Mouse (Mus musculus): Measurements from ENCODE around the gene Fcgr1. TPM values are rescaled to one million over a fixed set of nuclear protein-coding genes. Genes with fewer than 3 reads are reported as not detected.
"Not testable (repeated sequence)": the region's sequence is repeated elsewhere in the genome, so short reads cannot be mapped to it uniquely, and the experiment has no call there.

The Fcgr1 gene
- total RNA-seq, 2 experiments from 2014 or later, result 4.5 to 10.8 TPM

DNA sequence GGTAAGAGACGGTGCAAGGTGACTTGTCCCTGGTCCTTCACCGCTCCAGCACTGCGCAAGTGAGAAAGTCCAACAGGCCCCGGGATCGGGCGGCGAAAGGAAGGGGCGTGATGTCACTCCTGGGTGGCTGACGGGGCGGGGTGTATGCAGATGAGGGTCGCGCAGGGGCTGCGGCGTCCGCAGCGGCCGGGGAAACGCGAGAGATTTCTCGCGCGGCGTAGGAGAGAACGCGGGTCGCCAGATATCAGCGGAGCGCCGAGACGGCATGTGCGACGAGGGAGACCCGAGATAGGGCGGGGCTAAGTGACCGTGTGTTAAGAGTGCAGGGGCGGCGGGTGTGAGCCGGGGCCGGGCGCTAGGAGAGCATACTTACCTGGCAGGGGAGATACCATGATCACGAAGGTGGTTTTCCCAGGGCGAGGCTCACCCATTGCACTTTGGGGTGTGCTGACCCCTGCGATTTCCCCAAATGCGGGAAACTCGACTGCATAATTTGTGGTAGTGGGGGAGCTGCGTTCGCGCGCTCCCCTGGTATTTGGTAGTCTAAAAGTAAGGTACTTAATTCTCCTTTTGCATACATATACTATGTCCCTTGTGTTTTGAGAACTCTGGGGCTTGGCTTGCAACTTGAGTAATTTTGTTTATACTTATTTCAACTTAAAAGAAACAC lies 34.4 kb upstream of the Fcgr1 start:
- not testable (repeated sequence) for ATAC-seq (replicated peaks; ENCODE audit: low FRiP score, poor library complexity, severe bottlenecking)

GRCm38 (mm10) chr3:96327647-96328046 lies 33.9 kb upstream of the Fcgr1 start:
- ATAC-seq (replicated peaks; ENCODE audit: low FRiP score, poor library complexity, severe bottlenecking), result no peak

GRCm38 (mm10) chr3:96327131-96327530 lies 33.4 kb upstream of the Fcgr1 start:
- no peak for ATAC-seq (replicated peaks; ENCODE audit: low FRiP score, poor library complexity, severe bottlenecking)

- not testable (repeated sequence) for ATAC-seq (replicated peaks; ENCODE audit: low FRiP score, poor library complexity, severe bottlenecking)
Measured at GRCm38 (mm10) chr3:96323806-96324205, 30.0 kb upstream of the Fcgr1 start.

- ATAC-seq (replicated peaks; ENCODE audit: low FRiP score, poor library complexity, severe bottlenecking), result no peak
Measured at GRCm38 (mm10) chr3:96322609-96323008, 28.8 kb upstream of the Fcgr1 start.

- ATAC-seq (replicated peaks; ENCODE audit: low FRiP score, poor library complexity, severe bottlenecking), result no peak
Measured at GRCm38 (mm10) chr3:96321891-96322290, 28.1 kb upstream of the Fcgr1 start.

GRCm38 (mm10) chr3:96320003-96320402 lies 26.2 kb upstream of the Fcgr1 start:
- not testable (repeated sequence) for ATAC-seq (replicated peaks; ENCODE audit: low FRiP score, poor library complexity, severe bottlenecking)

DNA sequence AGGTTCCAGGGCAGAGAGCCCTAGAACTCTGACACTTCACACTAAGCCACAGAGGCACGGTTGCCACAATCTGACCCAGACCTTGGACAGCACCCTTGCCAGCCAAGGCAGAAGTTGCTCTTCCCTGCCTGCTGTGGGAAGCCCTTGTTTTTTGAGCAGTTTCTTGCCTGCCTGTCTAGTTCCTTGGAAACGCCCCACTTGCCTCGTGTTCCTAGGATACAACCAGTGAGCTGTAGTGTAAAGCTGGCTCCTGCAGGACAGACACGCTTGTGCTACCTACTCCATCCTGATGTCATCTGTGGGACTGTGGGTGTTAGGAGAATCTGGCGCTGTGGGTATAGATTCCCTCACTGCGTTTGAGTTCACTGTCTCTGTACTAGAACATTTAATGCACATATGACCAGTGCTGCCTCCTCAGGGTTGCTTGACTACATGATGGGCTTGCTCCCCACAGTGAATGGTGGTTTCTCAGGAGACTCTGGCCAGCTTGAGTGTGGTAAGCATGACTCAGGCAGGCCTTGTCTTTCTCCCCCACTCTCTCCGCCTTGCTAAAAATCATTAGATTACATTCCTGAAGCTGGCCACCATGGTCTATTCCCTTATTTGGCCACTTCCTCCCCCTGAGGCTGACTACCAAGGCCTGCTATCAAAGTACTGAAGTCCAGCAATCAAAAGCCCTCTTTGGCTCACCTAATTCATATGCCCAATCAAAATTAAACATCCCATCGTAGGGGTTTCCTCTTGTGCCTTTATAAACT lies 18.8 kb upstream of the Fcgr1 start:
- ATAC-seq (replicated peaks; ENCODE audit: low FRiP score, poor library complexity, severe bottlenecking), result no peak

DNA sequence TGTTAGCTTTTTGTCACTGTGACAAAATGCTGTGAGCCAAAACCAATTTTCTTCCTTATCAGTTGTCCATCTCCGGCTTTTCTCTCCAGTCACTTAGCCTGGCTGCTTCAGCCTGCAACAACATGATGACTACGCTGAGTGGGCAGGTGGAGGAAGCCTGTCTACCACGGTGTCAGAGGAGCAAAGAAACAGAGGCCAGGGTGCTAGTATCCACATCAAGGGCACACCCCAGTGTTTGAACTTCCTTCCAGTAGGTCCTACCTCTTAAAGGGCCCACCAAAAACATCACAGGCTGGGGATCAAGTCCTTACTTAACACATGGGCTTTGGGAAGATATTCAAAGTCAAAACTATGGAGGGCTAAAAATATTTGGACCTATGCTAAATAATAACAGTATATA lies 15.7 kb upstream of the Fcgr1 start:
- ATAC-seq (replicated peaks; ENCODE audit: low FRiP score, poor library complexity, severe bottlenecking), result no peak

DNA sequence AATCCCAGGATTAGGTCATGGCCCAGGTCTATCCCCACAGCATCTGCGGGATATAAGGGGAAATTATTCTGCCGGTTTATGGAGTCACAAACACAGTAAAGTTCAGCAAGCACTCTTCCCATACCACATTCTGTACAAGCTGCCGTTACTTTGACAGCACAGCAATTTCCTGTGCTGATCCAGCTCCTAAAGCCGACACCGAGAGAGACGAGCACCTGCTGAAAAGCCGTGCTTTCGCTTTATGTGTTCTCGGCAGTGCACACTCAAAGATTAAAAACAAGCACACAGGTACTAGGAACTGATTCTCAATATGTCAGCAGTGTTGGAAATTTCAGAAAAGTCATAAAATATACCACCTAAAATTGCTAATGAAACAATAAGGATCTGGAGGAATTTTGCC lies 12.7 kb upstream of the Fcgr1 start:
- no peak for ATAC-seq (replicated peaks; ENCODE audit: low FRiP score, poor library complexity, severe bottlenecking)

GRCm38 (mm10) chr3:96302076-96302475 lies 8.3 kb upstream of the Fcgr1 start:
- no peak for ATAC-seq (replicated peaks; ENCODE audit: low FRiP score, poor library complexity, severe bottlenecking)

DNA sequence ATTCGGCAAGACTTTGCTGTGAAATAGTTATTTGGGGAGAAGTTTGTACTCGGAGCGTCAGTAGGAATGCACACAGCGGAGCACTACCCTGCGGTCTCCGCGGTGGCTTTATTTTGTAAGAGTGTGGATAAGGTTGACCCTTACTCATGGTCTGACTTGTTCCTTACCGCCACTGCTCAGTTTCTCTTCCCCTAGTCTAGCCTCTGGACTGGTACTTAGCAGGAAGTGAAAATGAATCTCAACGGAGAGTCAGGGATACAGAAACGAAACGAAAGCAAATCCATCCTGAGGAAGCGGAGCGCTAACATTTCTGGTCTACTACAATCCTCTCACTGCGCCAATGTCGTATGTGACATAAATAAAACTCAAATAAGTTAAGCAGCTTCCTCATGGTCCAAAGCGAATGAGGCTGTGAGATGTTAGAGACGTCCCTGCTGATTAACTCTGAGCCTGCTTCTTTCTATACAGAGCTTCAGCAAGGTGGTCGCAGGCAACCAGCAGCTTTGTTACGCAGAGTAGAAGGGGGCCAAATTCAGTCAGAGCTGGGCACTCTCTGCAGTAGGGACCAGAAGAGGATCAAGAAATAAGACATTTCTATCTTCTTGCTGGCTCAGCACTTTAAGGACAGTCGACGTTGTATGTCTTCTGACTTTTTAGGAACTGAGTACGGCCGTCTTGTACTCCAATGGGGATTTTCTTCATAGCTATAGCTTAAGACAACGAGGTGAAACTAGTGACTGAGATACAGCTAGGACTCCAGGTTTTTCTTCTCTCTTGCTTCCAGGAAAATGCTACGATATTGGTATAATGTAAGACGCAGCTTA lies 7.1 kb upstream of the Fcgr1 start:
- no peak for ATAC-seq (replicated peaks; ENCODE audit: low FRiP score, poor library complexity, severe bottlenecking)

DNA sequence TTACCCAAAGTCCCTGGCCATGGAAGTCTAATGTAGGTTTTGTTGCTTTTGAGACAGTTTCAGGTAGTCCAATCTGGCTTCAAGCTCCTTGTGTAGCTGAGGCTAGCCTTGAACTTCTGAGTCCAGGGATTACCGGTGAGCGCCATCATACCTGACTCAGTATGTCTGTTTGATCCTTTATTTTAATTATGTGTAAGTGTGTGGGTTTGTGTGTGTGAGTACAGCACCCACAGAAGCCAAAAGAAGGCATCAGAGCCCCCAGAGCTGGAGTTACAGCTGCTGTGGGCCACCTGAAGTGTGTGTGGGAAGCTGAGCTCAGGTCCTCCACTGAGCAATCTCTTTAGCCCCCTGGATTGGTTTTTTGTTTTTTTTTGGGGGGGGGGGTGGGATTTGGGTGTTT lies 5.8 kb upstream of the Fcgr1 start:
- no peak for ATAC-seq (replicated peaks; ENCODE audit: low FRiP score, poor library complexity, severe bottlenecking)

DNA sequence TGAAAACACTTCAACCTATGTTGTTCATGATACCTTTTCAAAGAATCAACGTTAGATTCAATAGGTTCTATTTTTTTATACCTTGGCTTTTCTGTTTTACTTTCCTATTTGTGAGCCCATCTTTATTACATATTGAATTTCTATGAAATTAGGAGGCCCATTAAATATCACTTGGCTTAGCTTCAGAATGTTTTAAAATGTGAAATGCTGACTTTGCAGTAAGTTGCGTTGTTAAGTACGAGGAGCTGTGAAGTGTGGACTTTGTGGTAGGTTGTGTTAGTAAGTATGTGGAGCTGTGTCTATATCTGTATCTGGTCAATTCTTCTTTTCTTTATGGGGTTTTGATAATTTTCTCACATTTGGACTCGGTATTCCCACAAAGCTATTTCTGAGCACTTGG lies 4.6 kb upstream of the Fcgr1 start:
- no peak for ATAC-seq (replicated peaks; ENCODE audit: low FRiP score, poor library complexity, severe bottlenecking)

DNA sequence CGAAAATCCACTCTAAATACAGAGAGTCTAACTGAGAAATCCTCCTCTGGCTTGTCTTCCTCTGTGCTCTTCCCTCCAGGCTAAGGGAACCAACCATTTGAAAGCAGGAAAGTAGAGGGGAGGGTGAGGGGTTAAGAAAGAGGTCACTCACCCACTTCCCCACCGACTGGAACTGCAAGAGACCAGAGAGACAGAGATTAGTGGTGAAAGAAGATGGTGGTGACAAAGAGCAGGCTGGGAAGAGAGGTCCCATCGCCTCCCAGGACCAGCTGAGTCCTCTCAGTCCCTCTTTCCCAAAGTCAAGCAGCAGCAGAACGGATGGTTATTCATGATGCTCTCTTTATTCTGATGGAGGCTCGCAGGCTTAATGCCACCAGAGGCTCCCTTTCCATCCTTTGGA lies 401 bp downstream of the Fcgr1 start:
- no peak for ATAC-seq (replicated peaks; ENCODE audit: low FRiP score, poor library complexity, severe bottlenecking)

- no peak for ATAC-seq (replicated peaks; ENCODE audit: low FRiP score, poor library complexity, severe bottlenecking)
Measured at GRCm38 (mm10) chr3:96292641-96293040, 1.1 kb downstream of the Fcgr1 start.

DNA sequence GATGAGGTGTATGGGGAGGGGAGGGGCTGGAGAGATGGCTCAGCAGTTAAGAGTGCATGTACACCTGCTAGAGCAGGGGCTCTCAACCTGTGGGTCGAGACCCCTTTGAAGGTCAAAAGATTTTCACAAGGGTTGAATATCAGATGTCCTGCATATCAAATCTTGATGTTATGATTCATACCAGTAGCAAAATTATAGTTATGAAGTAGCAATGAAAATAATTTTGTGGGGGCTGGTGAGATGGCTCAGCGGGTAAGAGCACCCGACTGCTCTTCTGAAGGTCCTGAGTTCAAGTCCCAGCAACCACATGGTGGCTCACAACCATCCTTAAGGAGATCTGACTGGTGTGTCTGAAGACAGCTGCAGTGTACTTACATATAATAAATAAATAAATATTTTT lies 3.0 kb downstream of the Fcgr1 start:
- not testable (repeated sequence) for ATAC-seq (replicated peaks; ENCODE audit: low FRiP score, poor library complexity, severe bottlenecking)

DNA sequence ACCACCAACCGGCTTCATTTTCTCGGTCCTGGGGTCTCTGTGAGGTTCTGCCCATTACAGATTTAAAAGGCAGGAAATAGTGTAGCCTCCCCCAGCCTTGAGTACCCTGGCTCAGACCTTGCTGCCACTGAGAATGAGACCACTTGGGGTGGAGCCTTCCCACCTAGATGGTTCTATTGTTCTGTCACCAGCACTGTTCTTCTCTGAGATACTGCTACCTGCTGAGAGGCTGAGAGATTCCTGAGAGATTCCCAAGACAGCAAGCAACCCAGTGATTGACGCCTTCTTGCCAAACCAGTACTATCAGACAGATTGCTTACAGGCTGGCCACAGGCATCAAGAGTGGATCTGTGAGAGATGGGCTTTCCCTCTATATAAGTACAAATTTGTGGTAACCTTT lies 4.6 kb downstream of the Fcgr1 start:
- ATAC-seq (replicated peaks; ENCODE audit: low FRiP score, poor library complexity, severe bottlenecking), result no peak

- ATAC-seq (replicated peaks; ENCODE audit: low FRiP score, poor library complexity, severe bottlenecking), result not testable (repeated sequence)
Measured at GRCm38 (mm10) chr3:96287334-96287733, 6.4 kb downstream of the Fcgr1 start.

- no peak for ATAC-seq (replicated peaks; ENCODE audit: low FRiP score, poor library complexity, severe bottlenecking)
Measured at GRCm38 (mm10) chr3:96284457-96284856, 9.3 kb downstream of the Fcgr1 start.

DNA sequence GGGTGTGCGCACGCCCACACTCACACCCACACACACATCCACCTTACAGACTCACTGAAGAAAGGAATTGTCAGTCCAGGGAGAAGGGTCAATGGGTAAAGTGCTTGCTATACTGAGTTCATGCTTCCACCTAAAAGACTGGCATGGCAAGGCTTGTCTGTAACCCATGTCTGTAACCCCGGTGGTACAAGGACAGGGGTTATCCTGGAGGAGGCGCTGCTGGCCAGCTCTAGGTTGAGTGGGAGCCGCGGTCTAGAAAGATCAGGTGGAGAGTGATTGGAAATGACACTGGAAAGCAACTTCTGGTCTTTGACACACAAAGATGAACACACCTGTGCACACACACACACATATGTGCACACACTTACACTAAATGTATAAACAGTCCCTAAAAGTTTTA lies 13.1 kb downstream of the Fcgr1 start:
- no peak for ATAC-seq (replicated peaks; ENCODE audit: low FRiP score, poor library complexity, severe bottlenecking)

All from erythroblast, adult 5-6 weeks (primary cell).